ENCODE assay signal across 11 mouse cellular contexts in the genomic region with DNA sequence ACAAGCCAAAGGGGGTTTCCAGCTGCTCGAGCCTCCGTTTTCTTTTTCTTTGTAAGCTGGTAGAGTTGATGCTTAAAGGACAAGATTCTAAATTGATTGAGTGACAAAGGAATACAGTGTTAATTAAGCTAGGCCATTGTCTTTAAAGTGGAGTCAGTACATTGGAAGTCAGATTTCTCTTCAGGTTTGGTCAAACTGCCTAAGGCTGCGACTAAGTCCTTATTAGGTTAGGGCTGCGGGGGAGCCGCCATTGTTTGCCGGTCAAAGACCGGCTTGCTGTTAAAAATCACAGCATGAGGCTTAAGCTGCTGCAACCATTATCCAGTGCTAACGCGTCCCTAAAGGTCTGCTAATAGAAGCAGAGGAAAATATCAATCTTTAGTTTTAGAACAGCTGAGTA.
DNase-seq lines count a peak whose midpoint lies in the region; ATAC-seq lines count a peak whose summit lies in the region.
"Had no signal": no experiment of that assay in that cellular context is flagged by ENCODE, and none has a peak within 500 bp of the region (broad histone marks: within the 10 kb centered on the region; RNA-seq: fewer than 3 reads in every experiment).

No protein-coding gene starts in this region.

- H3K4me1 ChIP-seq in embryonic facial prominence, embryonic 11.5 days (ENCODE audit: control insufficient read depth, insufficient read depth, low read length) = no peaks in the 10 kb centered on the region
- peaks cover 27% of the 10 kb centered on the region for H3K4me1 ChIP-seq in hindbrain, embryonic 14.5 days (replicated peaks; ENCODE audit: control insufficient read depth, insufficient read depth, low read length)
- peaks cover 18% of the 10 kb centered on the region for H3K4me1 ChIP-seq in midbrain, embryonic 12.5 days

- H3K4me3 ChIP-seq in embryonic facial prominence, embryonic 11.5 days (ENCODE audit: low read depth, low read length) = no peak overlapping the region
- no peak overlapping the region for H3K4me3 ChIP-seq in hindbrain, embryonic 14.5 days (replicated peaks; ENCODE audit: low read length)
- H3K4me3 ChIP-seq in midbrain, embryonic 12.5 days = peak overlapping the region; percentile 9; the same call in 1 of the 2 replicates
- H3K4me3 ChIP-seq: erythroblast, embryonic 14.5 days had no signal

- H3K27ac ChIP-seq in embryonic facial prominence, embryonic 11.5 days (replicated peaks; ENCODE audit: low read depth, low read length) = no peak overlapping the region
- peak overlapping the region; percentile 39; the same call in 1 of the 2 replicates for H3K27ac ChIP-seq in hindbrain, embryonic 14.5 days
- H3K27ac ChIP-seq in midbrain, embryonic 12.5 days (replicated peaks) = peak overlapping the region; percentile 56

- no peak overlapping the region for H3K9ac ChIP-seq in embryonic facial prominence, embryonic 11.5 days (replicated peaks; ENCODE audit: low read length)
- 0 out of 2 replicates have a peak overlapping the region, but pooled peaks have one; percentile 7 for H3K9ac ChIP-seq in hindbrain, embryonic 14.5 days
- no peak overlapping the region for H3K9ac ChIP-seq in midbrain, embryonic 12.5 days (replicated peaks)

- no peaks in the 10 kb centered on the region for H3K9me3 ChIP-seq in embryonic facial prominence, embryonic 11.5 days (replicated peaks; ENCODE audit: control insufficient read depth, low read length)
- H3K9me3 ChIP-seq in hindbrain, embryonic 14.5 days (ENCODE audit: control insufficient read depth, low read length) = no peaks in the 10 kb centered on the region
- H3K9me3 ChIP-seq in midbrain, embryonic 12.5 days = no peaks in the 10 kb centered on the region

- no peak overlapping the region for H3K4me2 ChIP-seq in embryonic facial prominence, embryonic 11.5 days (ENCODE audit: low read depth, low read length)
- H3K4me2 ChIP-seq in hindbrain, embryonic 14.5 days (replicated peaks) = peak overlapping the region; percentile 30
- peak overlapping the region; percentile 44 for H3K4me2 ChIP-seq in midbrain, embryonic 12.5 days (replicated peaks)

- peak; percentile 89 for DNase-seq in R1 (ENCODE audit: low read depth, low spot score)
- DNase-seq in embryonic facial prominence, embryonic 11.5 days (ENCODE audit: low spot score) = peak; percentile 39
- peak; percentile 29 for DNase-seq in hindbrain, embryonic 14.5 days (ENCODE audit: low spot score)
- no peak for DNase-seq in adrenal gland, postnatal 4 days (ENCODE audit: low spot score in 2 of 2)
- no peak for DNase-seq in left cerebral cortex, adult 11 months (ENCODE audit: low spot score)
- DNase-seq in thymus, postnatal 4 days = no peak
- DNase-seq in right cerebral cortex, postnatal 36 days (ENCODE audit: low spot score in 2 of 2) = no peak
- DNase-seq: heart, postnatal 10 days; lung, adult 18-20 months had no signal

- WGBS in embryonic facial prominence, embryonic 11.5 days = 9% methylated on average over 9 of the region's 9 CpGs
- 3% methylated on average over 9 of the region's 9 CpGs for WGBS in hindbrain, embryonic 14.5 days
- 1% methylated on average over 9 of the region's 9 CpGs for WGBS in midbrain, embryonic 12.5 days

- H3K36me3 ChIP-seq in embryonic facial prominence, embryonic 11.5 days (replicated peaks; ENCODE audit: control insufficient read depth, insufficient read depth, low read depth, low read length) = no peaks in the 10 kb centered on the region
- no peaks in the 10 kb centered on the region for H3K36me3 ChIP-seq in hindbrain, embryonic 14.5 days (replicated peaks; ENCODE audit: control insufficient read depth, insufficient read depth)
- no peaks in the 10 kb centered on the region for H3K36me3 ChIP-seq in midbrain, embryonic 12.5 days

- no peaks in the 10 kb centered on the region for H3K27me3 ChIP-seq in embryonic facial prominence, embryonic 11.5 days (ENCODE audit: control insufficient read depth, insufficient read depth, low read length)
- no peaks in the 10 kb centered on the region for H3K27me3 ChIP-seq in hindbrain, embryonic 14.5 days (ENCODE audit: control insufficient read depth, insufficient read depth, low read length)
- H3K27me3 ChIP-seq in midbrain, embryonic 12.5 days = peaks cover 11% of the 10 kb centered on the region

- ATAC-seq in embryonic facial prominence, embryonic 11.5 days (replicated peaks; ENCODE audit: insufficient number of reproducible peaks, low FRiP score, low TSS enrichment, low read depth) = no peak
- ATAC-seq in hindbrain, embryonic 14.5 days (ENCODE audit: low FRiP score) = no peak
- ATAC-seq in midbrain, embryonic 12.5 days (ENCODE audit: low FRiP score, low read depth) = peak; percentile 50; the same call in 1 of the 2 replicates

Comparison
In these comparisons a context has a peak if more than half of its experiments do, and no peak if none do; other contexts are left out.
1. DNase-seq: peak in R1 (single experiment), embryonic facial prominence, embryonic 11.5 days (single experiment) and hindbrain, embryonic 14.5 days (single experiment); none in adrenal gland, postnatal 4 days (0 of 2), left cerebral cortex, adult 11 months (single experiment), thymus, postnatal 4 days (single experiment) and right cerebral cortex, postnatal 36 days (0 of 2).